In genomic region chr11:119352113-119352512, GRCm38 (mm10) we compare ENCODE assay signal across 19 mouse cellular contexts. TPM values are rescaled to one million over a fixed set of nuclear protein-coding genes. Genes with fewer than 3 reads are reported as not detected.
DNase-seq lines count a peak whose midpoint lies in the region; ATAC-seq and TF ChIP-seq lines count a peak whose summit lies in the region.
"Had no signal": no experiment of that assay in that cellular context is flagged by ENCODE, and none has a peak within 500 bp of the region (broad histone marks: within the 10 kb centered on the region; RNA-seq: fewer than 3 reads in every experiment).

No protein-coding gene starts in this region.

- no peak overlapping the region for H3K4me2 ChIP-seq in midbrain, embryonic 15.5 days
- H3K4me2 ChIP-seq: embryonic facial prominence, embryonic 12.5 days; intestine, embryonic 15.5 days; liver, embryonic 13.5 days; midbrain, embryonic 11.5 days had no signal

- peaks cover 2 to 4% of the 10 kb centered on the region in 2 experiments; a peak in 3 of 4 replicates for H3K27me3 ChIP-seq in MEL (ENCODE audit: control insufficient read depth in 1 of 2, insufficient read depth in 2 of 2, low read length in 2 of 2)
- no peaks in the 10 kb centered on the region for H3K27me3 ChIP-seq in midbrain, embryonic 15.5 days (replicated peaks)
- H3K27me3 ChIP-seq: intestine, embryonic 15.5 days had no signal

- DNase-seq in lung, postnatal 36 days: peak; percentile 22
- DNase-seq in lung, postnatal 4 days: no peak
- DNase-seq in MEL (ENCODE audit: low read depth, low spot score): peak; percentile 42
- DNase-seq in right cerebral cortex, postnatal 4 days: no peak
- DNase-seq in urinary bladder, postnatal 14 days (ENCODE audit: low spot score): no peak
- DNase-seq: adrenal gland, postnatal 14 days; cerebellum, adult 2 months; gastrocnemius, postnatal 14 days; layer of hippocampus, postnatal 36 days; liver, embryonic 13.5 days; thymus, adult 18-20 months had no signal

- peaks cover 5 to 18% of the 10 kb centered on the region in 2 experiments for H3K4me1 ChIP-seq in MEL (ENCODE audit: control insufficient read depth in 1 of 2, insufficient read depth in 2 of 2, low read length in 2 of 2)
- H3K4me1 ChIP-seq in midbrain, embryonic 15.5 days: peaks cover 12% of the 10 kb centered on the region

- H3K9me3 ChIP-seq in MEL (replicated peaks; ENCODE audit: insufficient read depth, low read length): no peaks in the 10 kb centered on the region
- H3K9me3 ChIP-seq in midbrain, embryonic 15.5 days: no peaks in the 10 kb centered on the region
- H3K9me3 ChIP-seq: embryonic facial prominence, embryonic 12.5 days; intestine, embryonic 15.5 days; liver, embryonic 13.5 days had no signal

- no peak overlapping the region for H3K27ac ChIP-seq in MEL (ENCODE audit: control insufficient read depth, low read depth, low read length)
- no peak overlapping the region for H3K27ac ChIP-seq in midbrain, embryonic 15.5 days
- H3K27ac ChIP-seq: embryonic facial prominence, embryonic 12.5 days; intestine, embryonic 15.5 days; liver, embryonic 13.5 days had no signal

- no peaks in the 10 kb centered on the region for H3K79me2 ChIP-seq in MEL (ENCODE audit: control insufficient read depth, insufficient read depth, low read length, poor library complexity)

- TF ChIP-seq POLR2A in MEL (IDR thresholded peaks at IDR 0.05; ENCODE audit: control insufficient read depth in 1 of 2, insufficient read depth in 1 of 2, low read depth in 1 of 2, low read length in 2 of 2, poor library complexity in 1 of 2): no peak

- WGBS in midbrain, embryonic 15.5 days: 80% methylated on average over 7 of the region's 7 CpGs

- no peak for TF ChIP-seq CTCF in MEL (IDR thresholded peaks at IDR 0.05 in 2 of 3, conservative IDR thresholded peaks at IDR 0.05 in 1 of 3; ENCODE audit: control insufficient read depth in 1 of 3, insufficient read depth in 1 of 3, low read depth in 2 of 3, low read length in 3 of 3, poor library complexity in 1 of 3, severe bottlenecking in 1 of 3)

- TF ChIP-seq EP300 in MEL (IDR thresholded peaks at IDR 0.05; ENCODE audit: low read depth in 1 of 2, low read length in 2 of 2): no peak

- ATAC-seq in inflammation-experienced regulatory T-cells, adult 6 months: peak; percentile 31
- peak; percentile 59 for ATAC-seq in neutrophil, adult 5-6 weeks (ENCODE audit: extremely low read depth, insufficient number of reproducible peaks, low FRiP score, poor library complexity, severe bottlenecking)
- no peak for ATAC-seq in midbrain, embryonic 15.5 days (replicated peaks)
- ATAC-seq: intestine, embryonic 15.5 days had no signal

- TF ChIP-seq RAD21 in MEL (IDR thresholded peaks at IDR 0.05; ENCODE audit: low read depth, low read length): no peak

- no peak overlapping the region for H3K9ac ChIP-seq in MEL (ENCODE audit: control insufficient read depth, low read depth, low read length, poor library complexity, severe bottlenecking)
- no peak overlapping the region for H3K9ac ChIP-seq in midbrain, embryonic 15.5 days
- H3K9ac ChIP-seq: embryonic facial prominence, embryonic 12.5 days; intestine, embryonic 15.5 days; liver, embryonic 13.5 days had no signal

- H3K36me3 ChIP-seq in MEL (ENCODE audit: control insufficient read depth in 1 of 2, insufficient read depth in 2 of 2, low read length in 2 of 2): peaks cover 0 to 5% of the 10 kb centered on the region in 2 experiments; a peak in 2 of 4 replicates
- H3K36me3 ChIP-seq in midbrain, embryonic 15.5 days (replicated peaks): no peaks in the 10 kb centered on the region
- H3K36me3 ChIP-seq: embryonic facial prominence, embryonic 12.5 days; intestine, embryonic 15.5 days; liver, embryonic 13.5 days had no signal

- no peak overlapping the region for H3K4me3 ChIP-seq in MEL (ENCODE audit: control insufficient read depth in 1 of 2, insufficient read depth in 1 of 2, low read depth in 2 of 2, low read length in 2 of 2)
- no peak overlapping the region for H3K4me3 ChIP-seq in midbrain, embryonic 15.5 days
- H3K4me3 ChIP-seq: embryonic facial prominence, embryonic 12.5 days; intestine, embryonic 15.5 days; liver, embryonic 13.5 days had no signal

TF ChIP-seq in MEL, 35 proteins besides CTCF, POLR2A, EP300 and RAD21:
- TF ChIP-seq KAT2A (conservative IDR thresholded peaks at IDR 0.05; ENCODE audit: low read depth, low read length): no peak
- peak; percentile 29; the same call in 1 of the 2 replicates for TF ChIP-seq USF1 (IDR thresholded peaks at IDR 0.05; ENCODE audit: low read depth, low read length)

RNA-seq across cellular contexts. Expression of gene Sgsh, which starts 3.2 kb away (rescaled TPM):
- 0.12 TPM in 1 of 2 replicates, not detected in the other for total RNA-seq in MEL (2012; rRNA removed)
- under 1 TPM in 1 of 2 experiments, not detected in 1; 0.25 TPM for polyA plus RNA-seq in MEL (2012; ENCODE audit: insufficient read depth in 1 of 2, insufficient read length in 2 of 2, low read depth in 1 of 2, low replicate concordance in 2 of 2, missing spikeins in 1 of 2)
- 10 to 100 TPM in 2 of 3 experiments, 1 to 10 TPM in 1; 7.9 to 16.6 (median 11.9) TPM for polyA plus RNA-seq in inflammation-experienced regulatory T-cells, adult 6 months (2017; shearing (Covaris generic))
- total RNA-seq in neutrophil, adult 5-6 weeks (2017): 15.7 and 17.9 TPM in 2 replicates
- polyA plus RNA-seq in midbrain, embryonic 15.5 days (2015; fragmentation: Nextera tagmentation; extraction: Ambion mirVana): 5.2 and 6.6 TPM in 2 replicates

RNA-seq across cellular contexts. Expression of gene Slc26a11, which starts 3.2 kb away (rescaled TPM):
- total RNA-seq in MEL (2012; rRNA removed): not detected in 2 replicates
- polyA plus RNA-seq in MEL (2012; ENCODE audit: insufficient read depth in 1 of 2, insufficient read length in 2 of 2, low read depth in 1 of 2, low replicate concordance in 2 of 2, missing spikeins in 1 of 2): under 1 TPM in 1 of 2 experiments, not detected in 1; 0.04 TPM
- polyA plus RNA-seq in inflammation-experienced regulatory T-cells, adult 6 months (2017; shearing (Covaris generic)): 10 to 100 TPM; 13.3 to 31.3 (median 23.4) TPM
- total RNA-seq in neutrophil, adult 5-6 weeks (2017): 18.0 and 23.0 TPM in 2 replicates
- polyA plus RNA-seq in midbrain, embryonic 15.5 days (2015; fragmentation: Nextera tagmentation; extraction: Ambion mirVana): 6.9 and 7.4 TPM in 2 replicates

RNA-seq across cellular contexts. Expression of gene Rnf213, which starts 40.8 kb away (rescaled TPM):
- 6.6 and 11.6 TPM in 2 replicates for total RNA-seq in MEL (2012; rRNA removed)
- polyA plus RNA-seq in MEL (2012; ENCODE audit: insufficient read depth in 1 of 2, insufficient read length in 2 of 2, low read depth in 1 of 2, low replicate concordance in 2 of 2, missing spikeins in 1 of 2): 10 to 100 TPM in 1 of 2 experiments, not detected in 1; 10.7 TPM
- polyA plus RNA-seq in inflammation-experienced regulatory T-cells, adult 6 months (2017; shearing (Covaris generic)): 10 to 100 TPM; 33.9 to 48.2 (median 43.3) TPM
- 126 and 130 TPM in 2 replicates for total RNA-seq in neutrophil, adult 5-6 weeks (2017)
- polyA plus RNA-seq in midbrain, embryonic 15.5 days (2015; fragmentation: Nextera tagmentation; extraction: Ambion mirVana): 1.4 and 1.6 TPM in 2 replicates

RNA-seq across cellular contexts. Expression of gene Card14, which starts 44.5 kb away (rescaled TPM):
- not detected in 2 replicates for total RNA-seq in MEL (2012; rRNA removed)
- not detected for polyA plus RNA-seq in MEL (2012; ENCODE audit: insufficient read depth in 1 of 2, insufficient read length in 2 of 2, low read depth in 1 of 2, low replicate concordance in 2 of 2, missing spikeins in 1 of 2)
- not detected for polyA plus RNA-seq in inflammation-experienced regulatory T-cells, adult 6 months (2017; shearing (Covaris generic))
- total RNA-seq in neutrophil, adult 5-6 weeks (2017): 0.12 TPM in 1 of 2 replicates, not detected in the other
- 0.34 and 0.37 TPM in 2 replicates for polyA plus RNA-seq in midbrain, embryonic 15.5 days (2015; fragmentation: Nextera tagmentation; extraction: Ambion mirVana)
- polyA plus RNA-seq: C2C12; hindbrain, embryonic 11.5 days; midbrain, embryonic 11.5 days had no signal

RNA-seq across cellular contexts. Expression of gene Eif4a3, which starts 52.2 kb away (rescaled TPM):
- total RNA-seq in MEL (2012; rRNA removed): 509 and 608 TPM in 2 replicates
- polyA plus RNA-seq in MEL (2012; ENCODE audit: insufficient read depth in 1 of 2, insufficient read length in 2 of 2, low read depth in 1 of 2, low replicate concordance in 2 of 2, missing spikeins in 1 of 2): 100 to 1,000 TPM; 427 to 521 TPM
- 100 to 1,000 TPM; 180 to 214 (median 192) TPM for polyA plus RNA-seq in inflammation-experienced regulatory T-cells, adult 6 months (2017; shearing (Covaris generic))
- total RNA-seq in neutrophil, adult 5-6 weeks (2017): 96.0 and 123 TPM in 2 replicates
- 261 and 266 TPM in 2 replicates for polyA plus RNA-seq in midbrain, embryonic 15.5 days (2015; fragmentation: Nextera tagmentation; extraction: Ambion mirVana)

Comparison
In these comparisons a context has a peak if more than half of its experiments do, and no peak if none do; other contexts are left out.
1. DNase-seq: peak in lung, postnatal 36 days (single experiment) and MEL (single experiment); none in lung, postnatal 4 days (0 of 2), right cerebral cortex, postnatal 4 days (single experiment) and urinary bladder, postnatal 14 days (single experiment).